Mouse (Mus musculus) stomach, embryonic 16.5 days (tissue): ENCODE results near the gene Fam241b. TPM values are rescaled to one million over a fixed set of nuclear protein-coding genes. Genes with fewer than 3 reads are reported as not detected.

ENCODE experiments used
- ATAC-seq: fragments of 200-750 bp; cut with Nextera tagmentation; 2 replicates; pipeline ENCODE4 v1.8.0; 2017; ENCODE audit warnings: moderate number of reproducible peaks, moderate TSS enrichment; ENCODE audit not compliant: insufficient read depth, low FRiP score
- H3K27ac ChIP-seq: fragments of 300-500 bp; sonication (generic); 2 replicates; pipeline ENCODE4 v1.5.1; 2014; ENCODE audit warnings: low read length
- H3K27me3 ChIP-seq: fragments of 300-500 bp; sonication (generic); 2 replicates; pipeline ENCODE4 v1.6.1; 2014; ENCODE audit warnings: low read length, control low read depth, mixed read lengths; ENCODE audit not compliant: control insufficient read depth, insufficient read depth
- H3K36me3 ChIP-seq: fragments of 300-500 bp; sonication (generic); 2 replicates; pipeline ENCODE4 v1.6.1; 2014; ENCODE audit warnings: low read length; ENCODE audit not compliant: control insufficient read depth, insufficient read depth
- H3K4me1 ChIP-seq: fragments of 300-500 bp; sonication (generic); 2 replicates; pipeline ENCODE4 v1.6.1; 2014; ENCODE audit warnings: low read length, control low read depth, mixed read lengths; ENCODE audit not compliant: control insufficient read depth, insufficient read depth
- H3K4me2 ChIP-seq: fragments of 300-500 bp; sonication (generic); 2 replicates; pipeline ENCODE4 v1.6.1; 2014; ENCODE audit warnings: low read depth, low read length, mixed read lengths
- H3K4me3 ChIP-seq: fragments of 300-500 bp; sonication (generic); replicated peaks from 2 replicates; pipeline ENCODE4 v1.5.1; 2014; ENCODE audit warnings: mild to moderate bottlenecking, low read length
- H3K9ac ChIP-seq: fragments of 300-500 bp; sonication (generic); 2 replicates; pipeline ENCODE4 v1.6.1; 2014; ENCODE audit warnings: low read length
- H3K9me3 ChIP-seq: fragments of 300-500 bp; sonication (generic); replicated peaks from 2 replicates; pipeline ENCODE4 v1.6.1; 2016; ENCODE audit warnings: low read length, control low read depth; ENCODE audit not compliant: control insufficient read depth
- WGBS: fragments of 180-500 bp; shearing (Covaris S2); extraction: QIAGEN DNeasy Blood & Tissue Kit; methylation state at CpG from one replicate; pipeline ENCODE4 v1.1.7; 2014; 5-methylcytosine and 5-hydroxymethylcytosine counted together
- polyA plus RNA-seq: library from polyadenylated mRNA; unstranded; fragments of >200 nt; fragmentation: Nextera tagmentation; extraction: Ambion mirVana; gene quantifications from 2 replicates; pipeline ENCODE4 v1.2.1, GENCODE M21; 2015

Fam241b gene
- polyA plus RNA-seq, 1 experiment from 2014 or later = 18.0 TPM

GRCm38 (mm10) chr10:62138040-62138439, 5.7 kb downstream of the Fam241b start:
- no peak overlapping the region for H3K4me3 ChIP-seq
- H3K36me3 ChIP-seq = no peaks in the 10 kb centered on the region
- ATAC-seq = no peak
- no peak overlapping the region for H3K27ac ChIP-seq
- peaks cover 45% of the 10 kb centered on the region for H3K27me3 ChIP-seq
- no peaks in the 10 kb centered on the region for H3K9me3 ChIP-seq
- no peak overlapping the region for H3K4me2 ChIP-seq
- 16% methylated on average over 3 of the region's 3 CpGs for whole genome bisulfite sequencing
- no peak overlapping the region for H3K9ac ChIP-seq
- H3K4me1 ChIP-seq = peaks cover under 1% of the 10 kb centered on the region; the same call in 1 of the 2 replicates

GRCm38 (mm10) chr10:62137150-62137549, 6.6 kb downstream of the Fam241b start:
- H3K9ac ChIP-seq = no peak overlapping the region
- H3K4me3 ChIP-seq = no peak overlapping the region
- 13% methylated on average over 4 of the region's 4 CpGs for WGBS
- peaks cover 6% of the 10 kb centered on the region; the same call in 1 of the 2 replicates for H3K4me1 ChIP-seq
- H3K27ac ChIP-seq = no peak overlapping the region
- no peak overlapping the region for H3K4me2 ChIP-seq
- no peaks in the 10 kb centered on the region for H3K9me3 ChIP-seq
- no peak for ATAC-seq
- no peaks in the 10 kb centered on the region for H3K36me3 ChIP-seq
- H3K27me3 ChIP-seq = peaks cover 54% of the 10 kb centered on the region

- ATAC-seq = no peak
- H3K4me3 ChIP-seq = no peak overlapping the region
- H3K27me3 ChIP-seq = peaks cover 67% of the 10 kb centered on the region
- WGBS = 2% methylated on average over 8 of the region's 8 CpGs
- no peak overlapping the region for H3K4me2 ChIP-seq
- peaks cover 6% of the 10 kb centered on the region; the same call in 1 of the 2 replicates for H3K4me1 ChIP-seq
- H3K27ac ChIP-seq = no peak overlapping the region
- no peaks in the 10 kb centered on the region for H3K36me3 ChIP-seq
- H3K9me3 ChIP-seq = no peaks in the 10 kb centered on the region
- H3K9ac ChIP-seq = no peak overlapping the region
These were observed 7.8 kb downstream of the Fam241b start for GRCm38 (mm10) chr10:62135696-62136470.

- peaks cover 95% of the 10 kb centered on the region for H3K27me3 ChIP-seq
- no peak within 1 kb of the TSS for H3K27ac ChIP-seq
- no peaks in the 10 kb centered on the region for H3K36me3 ChIP-seq
- peak within 1 kb of the TSS; percentile 19; the same call in 1 of the 2 replicates for H3K4me3 ChIP-seq
- H3K9ac ChIP-seq = no peak within 1 kb of the TSS
- under 1% methylated on average over 29 of the region's 29 CpGs for WGBS
- H3K4me1 ChIP-seq = peaks cover 6% of the 10 kb centered on the region; the same call in 1 of the 2 replicates
- ATAC-seq = no peak
- no peaks in the 10 kb centered on the region for H3K9me3 ChIP-seq
- peak within 1 kb of the TSS; percentile 40 for H3K4me2 ChIP-seq
These were observed 10.9 kb downstream of the Fam241b start, which contains the start of gene Neurog3 for GRCm38 (mm10) chr10:62132691-62133281. Gene Neurog3 (plus strand): TSS chr10:62133090.

GRCm38 (mm10) chr10:62128316-62128951, 15.3 kb downstream of the Fam241b start:
- no peak for ATAC-seq
- no peaks in the 10 kb centered on the region for H3K36me3 ChIP-seq
- H3K4me3 ChIP-seq = no peak overlapping the region
- no peak overlapping the region for H3K9ac ChIP-seq
- no peaks in the 10 kb centered on the region for H3K9me3 ChIP-seq
- H3K27me3 ChIP-seq = peaks cover 65% of the 10 kb centered on the region
- 1% methylated on average over 32 of the region's 32 CpGs for WGBS
- H3K4me1 ChIP-seq = peaks cover 6% of the 10 kb centered on the region; the same call in 1 of the 2 replicates
- no peak overlapping the region for H3K27ac ChIP-seq
- no peak overlapping the region for H3K4me2 ChIP-seq

- H3K27me3 ChIP-seq = peaks cover 58% of the 10 kb centered on the region
- H3K36me3 ChIP-seq = no peaks in the 10 kb centered on the region
- no peak overlapping the region for H3K9ac ChIP-seq
- no peaks in the 10 kb centered on the region for H3K9me3 ChIP-seq
- no peak overlapping the region for H3K4me2 ChIP-seq
- ATAC-seq = no peak
- WGBS = 40% methylated on average over 21 of the region's 21 CpGs
- H3K4me1 ChIP-seq = peaks cover 3% of the 10 kb centered on the region; the same call in 1 of the 2 replicates
- H3K4me3 ChIP-seq = no peak overlapping the region
- H3K27ac ChIP-seq = no peak overlapping the region
These were observed 15.9 kb downstream of the Fam241b start for GRCm38 (mm10) chr10:62127711-62128231.

- no peak overlapping the region for H3K9ac ChIP-seq
- whole genome bisulfite sequencing = 39% methylated on average over 6 of the region's 6 CpGs
- H3K4me3 ChIP-seq = no peak overlapping the region
- H3K36me3 ChIP-seq = no peaks in the 10 kb centered on the region
- H3K4me1 ChIP-seq = no peaks in the 10 kb centered on the region
- no peak for ATAC-seq
- H3K27ac ChIP-seq = no peak overlapping the region
- H3K27me3 ChIP-seq = peaks cover 52% of the 10 kb centered on the region
- no peaks in the 10 kb centered on the region for H3K9me3 ChIP-seq
- H3K4me2 ChIP-seq = no peak overlapping the region
These were observed 16.6 kb downstream of the Fam241b start for GRCm38 (mm10) chr10:62127137-62127536.

- ATAC-seq = no peak
- H3K27ac ChIP-seq = no peak overlapping the region
- H3K36me3 ChIP-seq = no peaks in the 10 kb centered on the region
- no peak overlapping the region for H3K4me3 ChIP-seq
- H3K4me2 ChIP-seq = no peak overlapping the region
- H3K9ac ChIP-seq = no peak overlapping the region
- 0 out of 2 replicates have a peak, but pooled peaks cover 4% of the 10 kb centered on the region for H3K4me1 ChIP-seq
- no peaks in the 10 kb centered on the region for H3K9me3 ChIP-seq
- no peaks in the 10 kb centered on the region; the same call in 1 of the 2 replicates for H3K27me3 ChIP-seq
- WGBS = 77% methylated on average over 9 of the region's 9 CpGs
These were observed 29.7 kb downstream of the Fam241b start for GRCm38 (mm10) chr10:62113865-62114647.
